Mouse (Mus musculus) limb, embryonic 10.5 days (tissue): Measurements from ENCODE around the gene Rasa4. TPM values are rescaled to one million over a fixed set of nuclear protein-coding genes. Genes with fewer than 3 reads are reported as not detected.
"Not testable (repeated sequence)": the region's sequence is repeated elsewhere in the genome, so short reads cannot be mapped to it uniquely, and the experiment has no call there.

Source experiments
- DNase-seq: peaks from one replicate; pipeline ENCODE4 v3.0.0-alpha.2; 2017; ENCODE audit warnings: low spot score
- H3K27ac ChIP-seq: fragments of 300-500 bp; sonication (generic); 2 replicates; pipeline ENCODE4 v1.5.1; 2016; ENCODE audit warnings: mild to moderate bottlenecking
- H3K27me3 ChIP-seq: fragments of 300-500 bp; sonication (generic); 2 replicates; pipeline ENCODE4 v1.6.1; 2016; ENCODE audit warnings: low read depth, mild to moderate bottlenecking; ENCODE audit not compliant: poor library complexity, severe bottlenecking
- H3K36me3 ChIP-seq: fragments of 300-500 bp; sonication (generic); 2 replicates; pipeline ENCODE4 v1.6.1; 2016; ENCODE audit warnings: mild to moderate bottlenecking, moderate library complexity
- H3K4me1 ChIP-seq: fragments of 300-500 bp; sonication (generic); 2 replicates; pipeline ENCODE4 v1.6.1; 2016
- H3K4me3 ChIP-seq: fragments of 300-500 bp; sonication (generic); 2 replicates; pipeline ENCODE4 v1.5.1; 2016; ENCODE audit warnings: mild to moderate bottlenecking, moderate library complexity
- H3K9me3 ChIP-seq: fragments of 300-500 bp; sonication (generic); replicated peaks from 2 replicates; pipeline ENCODE4 v1.6.1; 2016; ENCODE audit warnings: mild to moderate bottlenecking
- WGBS: fragments of 180-500 bp; shearing (Covaris S2); methylation state at CpG from one replicate; pipeline ENCODE4 v1.1.7; 2016; 5-methylcytosine and 5-hydroxymethylcytosine counted together
- microRNA-seq: library from miRNA; unstranded; fragments of <30 nt; microRNA quantifications from one replicate; pipeline ENCODE4, GENCODE M21; 2017
- polyA plus RNA-seq: library from polyadenylated mRNA; unstranded; fragments of >200 nt; fragmentation: Nextera tagmentation; extraction: Ambion mirVana; gene quantifications from 2 replicates; pipeline ENCODE4 v1.2.1, GENCODE M21; 2016

The Rasa4 gene
- polyA plus RNA-seq, 1 experiment from 2014 or later: 2.4 TPM

DNA sequence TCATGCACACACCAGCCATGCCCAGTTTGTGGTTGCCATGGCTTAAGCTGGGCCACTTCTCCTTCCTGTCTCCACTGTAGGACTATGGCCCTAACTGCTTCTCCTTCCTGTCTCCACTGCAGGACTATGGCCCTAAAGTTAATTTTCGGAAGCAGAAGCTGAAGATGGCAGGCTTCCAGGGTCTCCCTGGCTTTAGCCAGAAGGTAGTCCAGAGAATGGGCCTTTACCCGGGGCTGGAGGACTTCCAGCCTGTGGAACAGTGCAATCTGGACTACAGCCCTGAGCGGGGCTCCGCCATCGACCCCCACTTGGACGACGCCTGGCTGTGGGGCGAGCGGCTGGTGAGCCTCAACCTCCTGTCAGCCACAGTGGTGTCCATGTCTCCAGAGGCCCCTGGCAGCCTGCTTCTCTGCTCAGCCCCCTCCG lies 56.4 kb downstream of the Rasa4 start:
- H3K4me1 ChIP-seq: peaks cover 15% of the 10 kb centered on the region
- DNase-seq: no peak
- no peaks in the 10 kb centered on the region for H3K27me3 ChIP-seq
- no peak overlapping the region for H3K4me3 ChIP-seq
- H3K9me3 ChIP-seq: no peaks in the 10 kb centered on the region
- no peak overlapping the region for H3K27ac ChIP-seq
- H3K36me3 ChIP-seq: peaks cover 45% of the 10 kb centered on the region
- WGBS: 93% methylated on average over 10 of the region's 10 CpGs

- no peaks in the 10 kb centered on the region for H3K4me1 ChIP-seq
- H3K4me3 ChIP-seq: no peak overlapping the region
- 85% methylated on average over 5 of the region's 5 CpGs for WGBS
- H3K9me3 ChIP-seq: no peaks in the 10 kb centered on the region
- no peak for DNase-seq
- H3K27me3 ChIP-seq: no peaks in the 10 kb centered on the region
- no peak overlapping the region for H3K27ac ChIP-seq
- peaks cover 45% of the 10 kb centered on the region for H3K36me3 ChIP-seq
Measured at GRCm38 (mm10) chr5:136142746-136143145, 59.0 kb downstream of the Rasa4 start.

- no peaks in the 10 kb centered on the region for H3K4me1 ChIP-seq
- no peak overlapping the region for H3K27ac ChIP-seq
- WGBS: 88% methylated on average over 6 of the region's 6 CpGs
- no peaks in the 10 kb centered on the region for H3K27me3 ChIP-seq
- no peaks in the 10 kb centered on the region for H3K9me3 ChIP-seq
- no peak overlapping the region for H3K4me3 ChIP-seq
- peaks cover 41% of the 10 kb centered on the region for H3K36me3 ChIP-seq
- DNase-seq: no peak
Measured at GRCm38 (mm10) chr5:136143161-136143755, 59.5 kb downstream of the Rasa4 start.

GRCm38 (mm10) chr5:136144606-136145430 lies 61.1 kb downstream of the Rasa4 start:
- Histone ChIP-seq H3K27me3 (no peaks in the 10 kb centered on the region), H3K27ac (no peak overlapping the region), H3K36me3 (peaks cover 26% of the 10 kb centered on the region), H3K4me1 (no peaks in the 10 kb centered on the region), H3K9me3 (no peaks in the 10 kb centered on the region), H3K4me3 (no peak overlapping the region)
- WGBS: 75% methylated on average over 12 of the region's 12 CpGs
- no peak for DNase-seq

GRCm38 (mm10) chr5:136146936-136147335 lies 63.2 kb downstream of the Rasa4 start:
- Histone ChIP-seq H3K36me3 (peaks cover 6% of the 10 kb centered on the region), H3K27ac (no peak overlapping the region), H3K4me1 (no peaks in the 10 kb centered on the region), H3K4me3 (no peak overlapping the region), H3K27me3 (no peaks in the 10 kb centered on the region), H3K9me3 (no peaks in the 10 kb centered on the region)
- no peak for DNase-seq
- WGBS: 100% methylated on average over 1 of the region's 1 CpGs

- Histone ChIP-seq H3K4me1 (no peaks in the 10 kb centered on the region), H3K9me3 (no peaks in the 10 kb centered on the region), H3K4me3 (no peak overlapping the region), H3K36me3 (no peaks in the 10 kb centered on the region), H3K27ac (no peak overlapping the region), H3K27me3 (no peaks in the 10 kb centered on the region)
- no peak for DNase-seq
- 74% methylated on average over 8 of the region's 8 CpGs for WGBS
Measured at GRCm38 (mm10) chr5:136147704-136148103, 64.0 kb downstream of the Rasa4 start.

GRCm38 (mm10) chr5:136149134-136149576 lies 65.4 kb downstream of the Rasa4 start:
- WGBS: 74% methylated on average over 5 of the region's 5 CpGs
- DNase-seq, H3K27ac ChIP-seq, H3K36me3 ChIP-seq, H3K4me1 ChIP-seq, H3K9me3 ChIP-seq, H3K4me3 ChIP-seq, H3K27me3 ChIP-seq: not testable (repeated sequence)

- Histone ChIP-seq H3K36me3 (no peaks in the 10 kb centered on the region), H3K4me1 (no peaks in the 10 kb centered on the region), H3K4me3 (no peak overlapping the region), H3K27ac (no peak overlapping the region), H3K9me3 (no peaks in the 10 kb centered on the region), H3K27me3 (no peaks in the 10 kb centered on the region)
- DNase-seq: no peak
- WGBS: 86% methylated on average over 8 of the region's 8 CpGs
Measured at GRCm38 (mm10) chr5:136152365-136152764, 68.6 kb downstream of the Rasa4 start.

DNA sequence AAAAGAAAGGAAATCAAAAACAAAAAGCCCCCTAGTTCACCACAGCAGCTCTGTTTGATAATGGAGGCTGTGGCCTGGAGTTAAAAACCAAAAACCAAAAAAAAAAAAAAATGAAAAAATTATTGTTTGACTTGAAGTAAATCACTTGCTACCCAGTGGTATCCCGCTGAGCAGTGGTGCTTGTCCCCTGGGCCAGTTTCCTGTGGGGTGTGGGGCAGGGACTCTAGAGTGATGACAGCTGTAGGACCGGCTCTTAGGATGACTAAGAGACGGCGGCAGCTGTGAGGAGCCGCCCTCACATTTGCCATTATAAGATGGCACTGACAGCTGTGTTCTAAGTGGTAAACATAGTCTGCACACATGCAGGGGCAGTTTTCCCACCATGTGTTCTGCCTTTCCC lies 71.7 kb downstream of the Rasa4 start:
- H3K9me3 ChIP-seq: no peaks in the 10 kb centered on the region
- WGBS: 89% methylated on average over 5 of the region's 5 CpGs
- no peak overlapping the region for H3K27ac ChIP-seq
- H3K4me3 ChIP-seq: no peak overlapping the region
- H3K27me3 ChIP-seq: no peaks in the 10 kb centered on the region
- no peaks in the 10 kb centered on the region for H3K36me3 ChIP-seq
- no peaks in the 10 kb centered on the region for H3K4me1 ChIP-seq
- no peak for DNase-seq

DNA sequence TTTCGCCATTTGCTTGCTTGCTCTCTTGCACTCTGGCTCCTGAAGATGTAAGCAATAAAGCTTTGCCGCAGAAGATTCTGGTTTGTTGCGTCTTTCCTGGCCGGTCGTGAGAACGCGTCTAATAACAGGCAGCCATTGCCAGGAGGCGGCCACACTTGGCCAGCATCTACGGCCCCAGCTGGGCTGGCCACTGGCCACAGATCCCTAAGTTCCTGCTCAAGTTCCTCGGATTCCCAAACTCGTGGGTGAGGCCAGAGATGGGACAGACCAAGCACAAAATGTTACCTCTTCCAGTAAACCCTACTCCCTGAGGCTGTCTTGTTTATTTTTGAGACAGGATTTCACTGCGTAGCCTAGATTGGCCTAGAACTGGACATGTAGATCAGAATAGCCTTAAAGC lies 76.4 kb downstream of the Rasa4 start:
- not testable (repeated sequence) for DNase-seq, H3K27me3 ChIP-seq, H3K27ac ChIP-seq, H3K9me3 ChIP-seq, H3K4me1 ChIP-seq, H3K36me3 ChIP-seq, H3K4me3 ChIP-seq
- WGBS: 92% methylated on average over 11 of the region's 12 CpGs

Small RNAs within 50 kb of the gene (microRNA-seq; reads per million reads assigned to microRNA genes)
- gene Mir7035: not detected

Other genes with a start within 250 kb of the Rasa4 start
- gene Hspb1, start 196.0 kb upstream of the Rasa4 start, polyA plus RNA-seq: 34.0 and 34.8 TPM in 2 replicates
- 197 and 203 TPM in 2 replicates for gene Ywhag, start 149.3 kb upstream of the Rasa4 start, polyA plus RNA-seq
- gene Ssc4d, start 109.4 kb upstream of the Rasa4 start, polyA plus RNA-seq: 3.3 and 4.1 TPM in 2 replicates
- gene Zp3, start 103.8 kb upstream of the Rasa4 start, polyA plus RNA-seq: not detected in 2 replicates
- 41.5 and 42.3 TPM in 2 replicates for gene Dtx2, start 89.1 kb upstream of the Rasa4 start, polyA plus RNA-seq
- gene Upk3b, start 45.4 kb upstream of the Rasa4 start, polyA plus RNA-seq: 1.5 and 5.5 TPM in 2 replicates
- gene Upk3bl, start 29.4 kb upstream of the Rasa4 start, polyA plus RNA-seq: 3.5 and 4.9 TPM in 2 replicates
- 283 and 310 TPM in 2 replicates for gene Polr2j, start 32.7 kb downstream of the Rasa4 start, polyA plus RNA-seq
- 62.4 and 66.4 TPM in 2 replicates for gene Lrwd1, start 52.2 kb downstream of the Rasa4 start, polyA plus RNA-seq
- 26.4 and 27.9 TPM in 2 replicates for gene Alkbh4, start 52.2 kb downstream of the Rasa4 start, polyA plus RNA-seq
- gene Orai2, start 86.8 kb downstream of the Rasa4 start, polyA plus RNA-seq: 5.5 and 6.6 TPM in 2 replicates
- 66.0 and 75.4 TPM in 2 replicates for gene Prkrip1, start 115.0 kb downstream of the Rasa4 start, polyA plus RNA-seq
- 14.4 and 17.7 TPM in 2 replicates for gene Sh2b2, start 162.6 kb downstream of the Rasa4 start, polyA plus RNA-seq